Mouse (Mus musculus): Measurements from ENCODE around the gene Gm17545. TPM values are rescaled to one million over a fixed set of nuclear protein-coding genes. Genes with fewer than 3 reads are reported as not detected.

Gene Gm17545
- total RNA-seq, 2 experiments from 2014 or later = not detected

GRCm38 (mm10) chr9:22445123-22445522, 9.0 kb upstream of the Gm17545 start:
- DNase-seq = no peak

- DNase-seq = no peak
Measured at GRCm38 (mm10) chr9:22447213-22447612, 6.9 kb upstream of the Gm17545 start.

GRCm38 (mm10) chr9:22448420-22448819, 5.7 kb upstream of the Gm17545 start:
- DNase-seq = no peak

GRCm38 (mm10) chr9:22449209-22449608, 4.9 kb upstream of the Gm17545 start:
- DNase-seq = no peak

- DNase-seq = no peak
Measured at GRCm38 (mm10) chr9:22452697-22453096, 1.4 kb upstream of the Gm17545 start.

- no peak for DNase-seq
Measured at GRCm38 (mm10) chr9:22453501-22453924, 577 bp upstream of the Gm17545 start.

GRCm38 (mm10) chr9:22455041-22455440, 951 bp downstream of the Gm17545 start:
- no peak for DNase-seq

GRCm38 (mm10) chr9:22457142-22457835, 3.2 kb downstream of the Gm17545 start:
- no peak for DNase-seq

- DNase-seq = peak; percentile 51
Measured at GRCm38 (mm10) chr9:22461946-22462345, 7.9 kb downstream of the Gm17545 start.

GRCm38 (mm10) chr9:22466212-22466611, 12.1 kb downstream of the Gm17545 start:
- no peak for DNase-seq

GRCm38 (mm10) chr9:22467371-22468169, 13.5 kb downstream of the Gm17545 start:
- DNase-seq = peak; percentile 29

- peak; percentile 75 for DNase-seq
Measured at GRCm38 (mm10) chr9:22468170-22468898, 14.2 kb downstream of the Gm17545 start.

GRCm38 (mm10) chr9:22468899-22469259, 14.8 kb downstream of the Gm17545 start:
- no peak for DNase-seq

- no peak for DNase-seq
Measured at GRCm38 (mm10) chr9:22469643-22470042, 15.6 kb downstream of the Gm17545 start, which contains the start of gene Rp9. Gene Rp9 (minus strand): TSS chr9:22469743.

GRCm38 (mm10) chr9:22475424-22475868, 21.4 kb downstream of the Gm17545 start, which contains the start of gene Bbs9:
Gene Bbs9 (plus strand): TSS chr9:22475715.
- DNase-seq = peak; percentile 92

GRCm38 (mm10) chr9:22476265-22476664, 22.2 kb downstream of the Gm17545 start:
- DNase-seq = no peak

- DNase-seq = no peak
Measured at GRCm38 (mm10) chr9:22478946-22479345, 24.9 kb downstream of the Gm17545 start.

GRCm38 (mm10) chr9:22483866-22484561, 29.9 kb downstream of the Gm17545 start:
- no peak for DNase-seq

GRCm38 (mm10) chr9:22484562-22485308, 30.6 kb downstream of the Gm17545 start:
- no peak for DNase-seq

- DNase-seq = no peak
Measured at GRCm38 (mm10) chr9:22486211-22486610, 32.1 kb downstream of the Gm17545 start.

- no peak for DNase-seq
Measured at GRCm38 (mm10) chr9:22488963-22489362, 34.9 kb downstream of the Gm17545 start.
